Mouse (Mus musculus) neural tube, embryonic 11.5 days (tissue): ENCODE data around the gene Gm4787. TPM values are rescaled to one million over a fixed set of nuclear protein-coding genes. Genes with fewer than 3 reads are reported as not detected.

Experiments used
- ATAC-seq: fragments of 200-750 bp; cut with Nextera tagmentation; 2 replicates; pipeline ENCODE4 v1.8.0; 2017; ENCODE audit warnings: moderate number of reproducible peaks, mild to moderate bottlenecking, moderate TSS enrichment, moderate library complexity; ENCODE audit not compliant: insufficient read depth, low FRiP score, low TSS enrichment
- DNase-seq: peaks from one replicate; pipeline ENCODE4 v3.0.0-alpha.2; 2015; ENCODE audit warnings: low spot score
- H3K27ac ChIP-seq: fragments of 300-500 bp; sonication (generic); 2 replicates; pipeline ENCODE4 v1.5.1; 2014; ENCODE audit warnings: low read depth, mild to moderate bottlenecking, low read length
- H3K27me3 ChIP-seq: fragments of 300-500 bp; sonication (generic); 2 replicates; pipeline ENCODE4 v1.6.1; 2014; ENCODE audit warnings: mild to moderate bottlenecking, low read length, mixed read lengths; ENCODE audit not compliant: control insufficient read depth, insufficient read depth
- H3K36me3 ChIP-seq: fragments of 300-500 bp; sonication (generic); 2 replicates; pipeline ENCODE4 v1.6.1; 2014; ENCODE audit warnings: mild to moderate bottlenecking, low read length, moderate library complexity, mixed read lengths; ENCODE audit not compliant: control insufficient read depth, insufficient read depth
- H3K4me1 ChIP-seq: fragments of 300-500 bp; sonication (generic); 2 replicates; pipeline ENCODE4 v1.6.1; 2014; ENCODE audit warnings: low read length, mixed read lengths; ENCODE audit not compliant: control insufficient read depth, insufficient read depth
- H3K4me2 ChIP-seq: fragments of 300-500 bp; sonication (generic); 2 replicates; pipeline ENCODE4 v1.6.1; 2014; ENCODE audit warnings: low read depth, mild to moderate bottlenecking, moderate library complexity
- H3K4me3 ChIP-seq: fragments of 300-500 bp; sonication (generic); 2 replicates; pipeline ENCODE4 v1.5.1; 2014; ENCODE audit warnings: low read depth, low read length
- H3K9ac ChIP-seq: fragments of 300-500 bp; sonication (generic); 2 replicates; pipeline ENCODE4 v1.6.1; 2014; ENCODE audit warnings: mild to moderate bottlenecking, low read length
- H3K9me3 ChIP-seq: fragments of 300-500 bp; sonication (generic); 2 replicates; pipeline ENCODE4 v1.6.1; 2016; ENCODE audit warnings: low read length; ENCODE audit not compliant: control insufficient read depth
- WGBS: fragments of 180-500 bp; shearing (Covaris S2); extraction: QIAGEN DNeasy Blood & Tissue Kit; methylation state at CpG from one replicate; pipeline ENCODE4 v1.1.7; 2014; 5-methylcytosine and 5-hydroxymethylcytosine counted together
- polyA plus RNA-seq: library from polyadenylated mRNA; unstranded; fragments of >200 nt; fragmentation: Nextera tagmentation; extraction: Ambion mirVana; gene quantifications from 2 replicates; pipeline ENCODE4 v1.2.1, GENCODE M21; 2014

Gene Gm4787
- polyA plus RNA-seq, 1 experiment from 2014 or later = 0.24 TPM

DNA sequence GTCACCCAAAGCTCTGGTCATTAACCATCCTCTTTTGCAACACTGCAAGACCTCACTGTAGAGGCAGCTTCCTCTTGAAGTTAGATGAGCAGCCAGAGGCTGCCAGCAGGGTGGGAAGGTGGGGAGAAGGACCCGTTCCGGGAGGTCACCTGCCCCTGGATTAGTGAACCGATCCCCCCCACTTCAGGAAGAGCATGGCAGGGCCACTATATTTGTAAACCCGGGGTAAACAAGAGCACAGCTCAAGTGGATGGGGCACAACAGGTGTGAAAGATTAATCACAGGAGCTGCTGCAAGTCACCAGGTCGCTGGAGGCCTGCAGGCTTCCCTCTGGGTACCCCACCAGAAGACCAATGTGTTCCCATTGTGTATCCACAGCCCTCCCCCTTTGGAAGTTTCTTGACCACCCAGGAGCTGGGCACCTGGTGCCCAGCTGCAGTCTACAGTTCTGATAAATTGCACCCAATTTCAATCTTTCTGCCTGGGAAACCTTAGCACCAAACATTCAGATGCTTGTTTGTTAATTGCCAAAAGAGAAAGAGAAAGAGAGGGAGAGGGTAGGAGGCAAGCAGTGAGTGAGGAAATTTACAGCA lies 48.1 kb downstream of the Gm4787 start:
- H3K27ac ChIP-seq = no peak overlapping the region
- 22% methylated on average over 5 of the region's 5 CpGs for WGBS
- no peak overlapping the region for H3K9ac ChIP-seq
- DNase-seq (no peak), ATAC-seq (peak; percentile 56; the same call in 1 of the 2 replicates)
- no peaks in the 10 kb centered on the region for H3K9me3 ChIP-seq
- peak overlapping the region; percentile 57; the same call in 1 of the 2 replicates for H3K4me3 ChIP-seq
- peaks cover 3% of the 10 kb centered on the region; the same call in 1 of the 2 replicates for H3K4me1 ChIP-seq
- H3K36me3 ChIP-seq = no peaks in the 10 kb centered on the region
- peak overlapping the region; percentile 97; the same call in 1 of the 2 replicates for H3K4me2 ChIP-seq
- 0 out of 2 replicates have a peak, but pooled peaks cover 3% of the 10 kb centered on the region for H3K27me3 ChIP-seq

Other genes with a start within 250 kb of the Gm4787 start
- gene Slc8a3, start 46.3 kb downstream of the Gm4787 start, polyA plus RNA-seq = 1.7 TPM in 2 replicates
- gene Adam4, start 42.5 kb upstream of the Gm4787 start, polyA plus RNA-seq = 0.32 and 0.45 TPM in 2 replicates
- gene Cox16, start 105.7 kb upstream of the Gm4787 start, polyA plus RNA-seq = 124 and 130 TPM in 2 replicates
- gene Gm20498, start 153.4 kb upstream of the Gm4787 start, polyA plus RNA-seq = 33.4 and 37.2 TPM in 2 replicates
- gene Synj2bp, start 153.4 kb upstream of the Gm4787 start, polyA plus RNA-seq = 28.6 and 29.7 TPM in 2 replicates
- gene Adam21, start 189.0 kb upstream of the Gm4787 start, polyA plus RNA-seq = 0.45 and 0.55 TPM in 2 replicates
- 77.1 and 82.1 TPM in 2 replicates for gene Med6, start 215.5 kb upstream of the Gm4787 start, polyA plus RNA-seq